Mouse (Mus musculus): ENCODE data around the gene 4930503B20Rik. TPM values are rescaled to one million over a fixed set of nuclear protein-coding genes. Genes with fewer than 3 reads are reported as not detected.

4930503B20Rik gene
- polyA plus RNA-seq, 1 experiment from 2014 or later: not detected

- no peak for ATAC-seq (ENCODE audit: insufficient number of reproducible peaks, insufficient read depth, low FRiP score, low read depth)
- no peaks in the 10 kb centered on the region for H3K4me1 ChIP-seq (ENCODE audit: control insufficient read depth, insufficient read depth, low read length)
- H3K36me3 ChIP-seq (ENCODE audit: control insufficient read depth, insufficient read depth, low read length): no peaks in the 10 kb centered on the region
- H3K27ac ChIP-seq (ENCODE audit: low read length): no peak overlapping the region
- H3K27me3 ChIP-seq (ENCODE audit: control insufficient read depth, insufficient read depth, low read length): no peaks in the 10 kb centered on the region
- H3K4me2 ChIP-seq (replicated peaks; ENCODE audit: low read depth, low read length): no peak overlapping the region
- H3K4me3 ChIP-seq (ENCODE audit: low read depth, low read length): no peak overlapping the region
- no peaks in the 10 kb centered on the region for H3K9me3 ChIP-seq (ENCODE audit: control insufficient read depth, low read depth, low read length)
- no peak overlapping the region for H3K9ac ChIP-seq (replicated peaks; ENCODE audit: low read depth, low read length)
Observed at GRCm38 (mm10) chr3:146617946-146618345, 33.2 kb downstream of the 4930503B20Rik start.

GRCm38 (mm10) chr3:146616533-146617283, 34.4 kb downstream of the 4930503B20Rik start:
- Histone ChIP-seq H3K9ac (replicated peaks; ENCODE audit: low read depth, low read length) (no peak overlapping the region), H3K27me3 (ENCODE audit: control insufficient read depth, insufficient read depth, low read length) (no peaks in the 10 kb centered on the region), H3K9me3 (ENCODE audit: control insufficient read depth, low read depth, low read length) (no peaks in the 10 kb centered on the region), H3K4me1 (ENCODE audit: control insufficient read depth, insufficient read depth, low read length) (no peaks in the 10 kb centered on the region), H3K36me3 (ENCODE audit: control insufficient read depth, insufficient read depth, low read length) (no peaks in the 10 kb centered on the region), H3K4me3 (ENCODE audit: low read depth, low read length) (no peak overlapping the region), H3K4me2 (replicated peaks; ENCODE audit: low read depth, low read length) (no peak overlapping the region), H3K27ac (ENCODE audit: low read length) (no peak overlapping the region)
- ATAC-seq (ENCODE audit: insufficient number of reproducible peaks, insufficient read depth, low FRiP score, low read depth): no peak
- 67% methylated on average over 5 of the region's 5 CpGs for WGBS

- Histone ChIP-seq H3K9me3 (ENCODE audit: control insufficient read depth, low read depth, low read length) (no peaks in the 10 kb centered on the region), H3K27ac (ENCODE audit: low read length) (no peak within 1 kb of the TSS), H3K4me2 (replicated peaks; ENCODE audit: low read depth, low read length) (no peak within 1 kb of the TSS), H3K4me3 (ENCODE audit: low read depth, low read length) (no peak within 1 kb of the TSS), H3K36me3 (ENCODE audit: control insufficient read depth, insufficient read depth, low read length) (no peaks in the 10 kb centered on the region), H3K9ac (replicated peaks; ENCODE audit: low read depth, low read length) (no peak within 1 kb of the TSS), H3K4me1 (ENCODE audit: control insufficient read depth, insufficient read depth, low read length) (no peaks in the 10 kb centered on the region), H3K27me3 (ENCODE audit: control insufficient read depth, insufficient read depth, low read length) (no peaks in the 10 kb centered on the region)
- 90% methylated on average over 4 of the region's 4 CpGs for WGBS
- no peak for ATAC-seq (ENCODE audit: insufficient number of reproducible peaks, insufficient read depth, low FRiP score, low read depth)
Observed at GRCm38 (mm10) chr3:146615496-146615895, 35.6 kb downstream of the 4930503B20Rik start, which contains the start of gene Dnase2b. Gene Dnase2b, minus strand, starts transcription at chr3:146615596.

- Histone ChIP-seq H3K4me3 (ENCODE audit: low read depth, low read length) (no peak overlapping the region), H3K4me1 (ENCODE audit: control insufficient read depth, insufficient read depth, low read length) (no peaks in the 10 kb centered on the region), H3K4me2 (replicated peaks; ENCODE audit: low read depth, low read length) (no peak overlapping the region), H3K36me3 (ENCODE audit: control insufficient read depth, insufficient read depth, low read length) (no peaks in the 10 kb centered on the region), H3K9ac (replicated peaks; ENCODE audit: low read depth, low read length) (no peak overlapping the region), H3K9me3 (ENCODE audit: control insufficient read depth, low read depth, low read length) (no peaks in the 10 kb centered on the region), H3K27ac (ENCODE audit: low read length) (no peak overlapping the region), H3K27me3 (ENCODE audit: control insufficient read depth, insufficient read depth, low read length) (no peaks in the 10 kb centered on the region)
- WGBS: 82% methylated on average over 4 of the region's 4 CpGs
- no peak for ATAC-seq (ENCODE audit: insufficient number of reproducible peaks, insufficient read depth, low FRiP score, low read depth)
Observed at GRCm38 (mm10) chr3:146611821-146612220, 39.3 kb downstream of the 4930503B20Rik start.

GRCm38 (mm10) chr3:146611261-146611660, 39.9 kb downstream of the 4930503B20Rik start:
- 79% methylated on average over 4 of the region's 4 CpGs for WGBS
- no peak for ATAC-seq (ENCODE audit: insufficient number of reproducible peaks, insufficient read depth, low FRiP score, low read depth)
- Histone ChIP-seq H3K4me3 (ENCODE audit: low read depth, low read length) (no peak overlapping the region), H3K9ac (replicated peaks; ENCODE audit: low read depth, low read length) (no peak overlapping the region), H3K4me2 (replicated peaks; ENCODE audit: low read depth, low read length) (no peak overlapping the region), H3K27ac (ENCODE audit: low read length) (no peak overlapping the region), H3K9me3 (ENCODE audit: control insufficient read depth, low read depth, low read length) (no peaks in the 10 kb centered on the region), H3K27me3 (ENCODE audit: control insufficient read depth, insufficient read depth, low read length) (no peaks in the 10 kb centered on the region), H3K36me3 (ENCODE audit: control insufficient read depth, insufficient read depth, low read length) (no peaks in the 10 kb centered on the region), H3K4me1 (ENCODE audit: control insufficient read depth, insufficient read depth, low read length) (no peaks in the 10 kb centered on the region)

- ATAC-seq (ENCODE audit: insufficient number of reproducible peaks, insufficient read depth, low FRiP score, low read depth): no peak
- H3K27ac ChIP-seq (ENCODE audit: low read length): no peak overlapping the region
- no peak overlapping the region for H3K9ac ChIP-seq (replicated peaks; ENCODE audit: low read depth, low read length)
- H3K4me2 ChIP-seq (replicated peaks; ENCODE audit: low read depth, low read length): no peak overlapping the region
- no peaks in the 10 kb centered on the region for H3K9me3 ChIP-seq (ENCODE audit: control insufficient read depth, low read depth, low read length)
- no peak overlapping the region for H3K4me3 ChIP-seq (ENCODE audit: low read depth, low read length)
- WGBS: 85% methylated on average over 10 of the region's 10 CpGs
- no peaks in the 10 kb centered on the region for H3K4me1 ChIP-seq (ENCODE audit: control insufficient read depth, insufficient read depth, low read length)
- no peaks in the 10 kb centered on the region for H3K36me3 ChIP-seq (ENCODE audit: control insufficient read depth, insufficient read depth, low read length)
- no peaks in the 10 kb centered on the region for H3K27me3 ChIP-seq (ENCODE audit: control insufficient read depth, insufficient read depth, low read length)
Observed at GRCm38 (mm10) chr3:146610322-146610721, 40.8 kb downstream of the 4930503B20Rik start.

- H3K27me3 ChIP-seq (ENCODE audit: control insufficient read depth, insufficient read depth, low read length): no peaks in the 10 kb centered on the region
- no peak overlapping the region for H3K4me3 ChIP-seq (ENCODE audit: low read depth, low read length)
- ATAC-seq (ENCODE audit: insufficient number of reproducible peaks, insufficient read depth, low FRiP score, low read depth): no peak
- H3K9me3 ChIP-seq (ENCODE audit: control insufficient read depth, low read depth, low read length): no peaks in the 10 kb centered on the region
- no peak overlapping the region for H3K27ac ChIP-seq (ENCODE audit: low read length)
- no peak overlapping the region for H3K9ac ChIP-seq (replicated peaks; ENCODE audit: low read depth, low read length)
- H3K4me2 ChIP-seq (replicated peaks; ENCODE audit: low read depth, low read length): no peak overlapping the region
- H3K36me3 ChIP-seq (ENCODE audit: control insufficient read depth, insufficient read depth, low read length): no peaks in the 10 kb centered on the region
- H3K4me1 ChIP-seq (ENCODE audit: control insufficient read depth, insufficient read depth, low read length): no peaks in the 10 kb centered on the region
- WGBS: 27% methylated on average over 1 of the region's 1 CpGs
Observed at GRCm38 (mm10) chr3:146607368-146607767, 43.7 kb downstream of the 4930503B20Rik start.

- no peak overlapping the region for H3K9ac ChIP-seq (replicated peaks; ENCODE audit: low read depth, low read length)
- 80% methylated on average over 9 of the region's 9 CpGs for WGBS
- no peaks in the 10 kb centered on the region for H3K9me3 ChIP-seq (ENCODE audit: control insufficient read depth, low read depth, low read length)
- no peaks in the 10 kb centered on the region for H3K27me3 ChIP-seq (ENCODE audit: control insufficient read depth, insufficient read depth, low read length)
- no peak overlapping the region for H3K4me3 ChIP-seq (ENCODE audit: low read depth, low read length)
- ATAC-seq (ENCODE audit: insufficient number of reproducible peaks, insufficient read depth, low FRiP score, low read depth): no peak
- H3K4me2 ChIP-seq (replicated peaks; ENCODE audit: low read depth, low read length): no peak overlapping the region
- H3K36me3 ChIP-seq (ENCODE audit: control insufficient read depth, insufficient read depth, low read length): no peaks in the 10 kb centered on the region
- no peaks in the 10 kb centered on the region for H3K4me1 ChIP-seq (ENCODE audit: control insufficient read depth, insufficient read depth, low read length)
- no peak overlapping the region for H3K27ac ChIP-seq (ENCODE audit: low read length)
Observed at GRCm38 (mm10) chr3:146604647-146605046, 46.5 kb downstream of the 4930503B20Rik start.

GRCm38 (mm10) chr3:146602531-146602930, 48.6 kb downstream of the 4930503B20Rik start:
- 93% methylated on average over 3 of the region's 3 CpGs for WGBS
- Histone ChIP-seq H3K9ac (replicated peaks; ENCODE audit: low read depth, low read length) (no peak overlapping the region), H3K4me3 (ENCODE audit: low read depth, low read length) (no peak overlapping the region), H3K27me3 (ENCODE audit: control insufficient read depth, insufficient read depth, low read length) (no peaks in the 10 kb centered on the region), H3K27ac (ENCODE audit: low read length) (no peak overlapping the region), H3K36me3 (ENCODE audit: control insufficient read depth, insufficient read depth, low read length) (no peaks in the 10 kb centered on the region), H3K4me2 (replicated peaks; ENCODE audit: low read depth, low read length) (no peak overlapping the region), H3K9me3 (ENCODE audit: control insufficient read depth, low read depth, low read length) (no peaks in the 10 kb centered on the region), H3K4me1 (ENCODE audit: control insufficient read depth, insufficient read depth, low read length) (no peaks in the 10 kb centered on the region)
- no peak for ATAC-seq (ENCODE audit: insufficient number of reproducible peaks, insufficient read depth, low FRiP score, low read depth)

All from stomach, embryonic 14.5 days (tissue).